ENCODE assay signal across 8 mouse cellular contexts in genomic region chr6:33059735-33060576, GRCm38 (mm10). TPM values are rescaled to one million over a fixed set of nuclear protein-coding genes. Genes with fewer than 3 reads are reported as not detected.
A peak's percentile ranks its signal among the peaks of the same experiment; 100 is the strongest.
DNase-seq lines count a peak whose midpoint lies in the region; ATAC-seq and TF ChIP-seq lines count a peak whose summit lies in the region.

Chchd3 (minus strand) TSS chr6:33060260.

- peak within 1 kb of the TSS; percentile 81 for H3K9ac ChIP-seq in kidney, embryonic 14.5 days (ENCODE audit: low read depth, low read length)
- H3K9ac ChIP-seq in limb, embryonic 15.5 days: peak within 1 kb of the TSS; percentile 65

- peak within 1 kb of the TSS; percentile 98 for H3K4me3 ChIP-seq in bone marrow macrophage, adult 2 months (ENCODE audit: insufficient read depth, low read length)
- peak within 1 kb of the TSS; percentile 92 for H3K4me3 ChIP-seq in embryonic fibroblast, embryonic 13.5 days (ENCODE audit: insufficient read depth, low read length)
- H3K4me3 ChIP-seq in kidney, embryonic 14.5 days (ENCODE audit: low read length): peak within 1 kb of the TSS; percentile 98
- H3K4me3 ChIP-seq in limb, embryonic 15.5 days: peak within 1 kb of the TSS; percentile 93

- peaks cover 2% of the 10 kb centered on the region; the same call in 1 of the 2 replicates for H3K4me1 ChIP-seq in bone marrow macrophage, adult 2 months (ENCODE audit: control insufficient read depth, insufficient read depth, low read length)
- no peaks in the 10 kb centered on the region for H3K4me1 ChIP-seq in embryonic fibroblast, embryonic 13.5 days (ENCODE audit: control insufficient read depth, insufficient read depth, low read length)
- H3K4me1 ChIP-seq in kidney, embryonic 14.5 days (ENCODE audit: control insufficient read depth, insufficient read depth, low read length): 0 out of 2 replicates have a peak, but pooled peaks cover 5% of the 10 kb centered on the region
- H3K4me1 ChIP-seq in limb, embryonic 15.5 days: peaks cover 11% of the 10 kb centered on the region

- no peaks in the 10 kb centered on the region for H3K27me3 ChIP-seq in kidney, embryonic 14.5 days (ENCODE audit: control insufficient read depth, insufficient read depth, low read length)
- no peaks in the 10 kb centered on the region for H3K27me3 ChIP-seq in limb, embryonic 15.5 days

- peak; percentile 25; the same call in 1 of the 2 replicates for TF ChIP-seq POLR2A in bone marrow macrophage, adult 2 months (IDR thresholded peaks at IDR 0.05; ENCODE audit: borderline replicate concordance, low read depth, low read length)
- peak; percentile 55 for TF ChIP-seq POLR2A in embryonic fibroblast, embryonic 13.5 days (IDR thresholded peaks at IDR 0.05; ENCODE audit: low read depth, low read length)

- H3K27ac ChIP-seq in bone marrow macrophage, adult 2 months (ENCODE audit: insufficient read depth, low read depth, low read length): peak within 1 kb of the TSS; percentile 51
- H3K27ac ChIP-seq in embryonic fibroblast, embryonic 13.5 days (ENCODE audit: insufficient read depth, low read length): no peak within 1 kb of the TSS
- peak within 1 kb of the TSS; percentile 24; the same call in 1 of the 2 replicates for H3K27ac ChIP-seq in kidney, embryonic 14.5 days (ENCODE audit: low read depth, low read length)
- peak within 1 kb of the TSS; percentile 72 for H3K27ac ChIP-seq in limb, embryonic 15.5 days

- DNase-seq in A20 (ENCODE audit: low read depth, low spot score): peak; percentile 97
- peak; percentile 98 to 99 for DNase-seq in heart, adult 9 months (ENCODE audit: low spot score in 2 of 2)
- peak; percentile 86 to 87 for DNase-seq in monocyte, adult 2 months (ENCODE audit: low read depth in 1 of 2, low spot score in 2 of 2)
- peak; percentile 98 for DNase-seq in spleen, postnatal 36 days (ENCODE audit: low spot score in 2 of 2)

- no peaks in the 10 kb centered on the region; the same call in 1 of the 2 replicates for H3K36me3 ChIP-seq in kidney, embryonic 14.5 days (ENCODE audit: control insufficient read depth, insufficient read depth, low read length)
- H3K36me3 ChIP-seq in limb, embryonic 15.5 days: peaks cover 2% of the 10 kb centered on the region; the same call in 1 of the 2 replicates

- peak within 1 kb of the TSS; percentile 76 for H3K4me2 ChIP-seq in kidney, embryonic 14.5 days (replicated peaks; ENCODE audit: low read depth, low read length)
- peak within 1 kb of the TSS; percentile 70 for H3K4me2 ChIP-seq in limb, embryonic 15.5 days

- H3K9me3 ChIP-seq in kidney, embryonic 14.5 days (ENCODE audit: control insufficient read depth, low read length): no peaks in the 10 kb centered on the region
- H3K9me3 ChIP-seq in limb, embryonic 15.5 days: no peaks in the 10 kb centered on the region

- under 1% methylated on average over 50 of the region's 50 CpGs for WGBS in kidney, embryonic 14.5 days
- under 1% methylated on average over 50 of the region's 50 CpGs for WGBS in limb, embryonic 15.5 days

- TF ChIP-seq CTCF in bone marrow macrophage, adult 2 months (IDR thresholded peaks at IDR 0.05; ENCODE audit: low read depth, low read length): no peak
- no peak for TF ChIP-seq CTCF in embryonic fibroblast, embryonic 13.5 days (IDR thresholded peaks at IDR 0.05; ENCODE audit: borderline replicate concordance, insufficient read depth, low read length)

- peak; percentile 100 for ATAC-seq in kidney, embryonic 14.5 days (ENCODE audit: low FRiP score, low TSS enrichment)
- peak; percentile 98 for ATAC-seq in limb, embryonic 15.5 days (ENCODE audit: insufficient number of reproducible peaks, low FRiP score, low TSS enrichment, low read depth)

RNA-seq across cellular contexts. Expression of gene Chchd3, which starts in this region (rescaled TPM):
- 52.9 and 63.4 TPM in 2 replicates for polyA plus RNA-seq in bone marrow macrophage, adult 2 months (2012; ENCODE audit: insufficient read depth, insufficient read length, missing spikeins)
- polyA plus RNA-seq in embryonic fibroblast, embryonic 13.5 days (2011; ENCODE audit: insufficient read length, low read depth, missing spikeins): 80.1 and 108 TPM in 2 replicates
- polyA plus RNA-seq in kidney, embryonic 14.5 days (2014; fragmentation: Nextera tagmentation; extraction: Ambion mirVana): 124 TPM in 2 replicates
- 97.8 and 106 TPM in 2 replicates for polyA plus RNA-seq in limb, embryonic 15.5 days (2015; fragmentation: Nextera tagmentation; extraction: Ambion mirVana)
